Mouse (Mus musculus): ENCODE results near the gene Tmem150a. TPM values are rescaled to one million over a fixed set of nuclear protein-coding genes. Genes with fewer than 3 reads are reported as not detected.

Tmem150a gene
- total and polyA plus RNA-seq, 2 experiments from 2014 or later, result 12.9 to 28.5 TPM

GRCm38 (mm10) chr6:72390795-72391521 is 35.7 kb downstream of the Tmem150a start:
- Histone ChIP-seq H3K4me2 (ENCODE audit: low read depth, low read length, poor library complexity, severe bottlenecking) (peak overlapping the region; percentile 45; the same call in 1 of the 2 replicates), H3K9me3 (ENCODE audit: low read length) (no peaks in the 10 kb centered on the region), H3K36me3 (ENCODE audit: insufficient read depth, low read length) (no peaks in the 10 kb centered on the region), H3K27ac (ENCODE audit: low read depth, low read length) (0 out of 2 replicates have a peak overlapping the region, but pooled peaks have one; percentile 13), H3K4me3 (ENCODE audit: low read depth, low read length) (peak overlapping the region; percentile 27; the same call in 1 of the 2 replicates), H3K27me3 (ENCODE audit: insufficient read depth, low read length) (no peaks in the 10 kb centered on the region; the same call in 1 of the 2 replicates), H3K9ac (replicated peaks; ENCODE audit: low read length, poor library complexity, severe bottlenecking) (no peak overlapping the region), H3K4me1 (ENCODE audit: insufficient read depth, low read length) (0 out of 2 replicates have a peak, but pooled peaks cover 3% of the 10 kb centered on the region)
- ATAC-seq (ENCODE audit: low FRiP score) (no peak), DNase-seq (ENCODE audit: low spot score) (peak; percentile 17)
- 23% methylated on average over 10 of the region's 12 CpGs for WGBS
- TF ChIP-seq CTCF (IDR thresholded peaks at IDR 0.05), result no peak

- DNase-seq (ENCODE audit: low spot score) (no peak), ATAC-seq (ENCODE audit: low FRiP score) (no peak)
- Histone ChIP-seq H3K36me3 (ENCODE audit: insufficient read depth, low read length) (no peaks in the 10 kb centered on the region), H3K9ac (replicated peaks; ENCODE audit: low read length, poor library complexity, severe bottlenecking) (no peak overlapping the region), H3K4me3 (ENCODE audit: low read depth, low read length) (no peak overlapping the region), H3K4me2 (ENCODE audit: low read depth, low read length, poor library complexity, severe bottlenecking) (no peak overlapping the region), H3K4me1 (ENCODE audit: insufficient read depth, low read length) (0 out of 2 replicates have a peak, but pooled peaks cover 3% of the 10 kb centered on the region), H3K27ac (ENCODE audit: low read depth, low read length) (no peak overlapping the region), H3K9me3 (ENCODE audit: low read length) (no peaks in the 10 kb centered on the region), H3K27me3 (ENCODE audit: insufficient read depth, low read length) (no peaks in the 10 kb centered on the region; the same call in 1 of the 2 replicates)
- no peak for TF ChIP-seq CTCF (IDR thresholded peaks at IDR 0.05)
- 92% methylated on average over 5 of the region's 5 CpGs for WGBS
These were observed 37.1 kb downstream of the Tmem150a start for GRCm38 (mm10) chr6:72392341-72392740.

- H3K27me3 ChIP-seq (ENCODE audit: insufficient read depth, low read length), result no peaks in the 10 kb centered on the region
- no peak overlapping the region for H3K9ac ChIP-seq (replicated peaks; ENCODE audit: low read length, poor library complexity, severe bottlenecking)
- no peak for ATAC-seq (ENCODE audit: low FRiP score)
- no peak for TF ChIP-seq CTCF (IDR thresholded peaks at IDR 0.05)
- no peaks in the 10 kb centered on the region for H3K4me1 ChIP-seq (ENCODE audit: insufficient read depth, low read length)
- no peak overlapping the region for H3K27ac ChIP-seq (ENCODE audit: low read depth, low read length)
- DNase-seq (ENCODE audit: low spot score), result no peak
- no peaks in the 10 kb centered on the region for H3K9me3 ChIP-seq (ENCODE audit: low read length)
- no peak overlapping the region for H3K4me2 ChIP-seq (ENCODE audit: low read depth, low read length, poor library complexity, severe bottlenecking)
- WGBS, result 86% methylated on average over 10 of the region's 10 CpGs
- no peak overlapping the region for H3K4me3 ChIP-seq (ENCODE audit: low read depth, low read length)
- no peaks in the 10 kb centered on the region for H3K36me3 ChIP-seq (ENCODE audit: insufficient read depth, low read length)
These were observed 41.6 kb downstream of the Tmem150a start for GRCm38 (mm10) chr6:72396837-72397251.

GRCm38 (mm10) chr6:72399967-72400366 is 44.7 kb downstream of the Tmem150a start:
- H3K9ac ChIP-seq (replicated peaks; ENCODE audit: low read length, poor library complexity, severe bottlenecking), result no peak overlapping the region
- H3K27me3 ChIP-seq (ENCODE audit: insufficient read depth, low read length), result no peaks in the 10 kb centered on the region
- H3K4me3 ChIP-seq (ENCODE audit: low read depth, low read length), result no peak overlapping the region
- H3K4me1 ChIP-seq (ENCODE audit: insufficient read depth, low read length), result no peaks in the 10 kb centered on the region
- TF ChIP-seq CTCF (IDR thresholded peaks at IDR 0.05), result no peak
- no peak for ATAC-seq (ENCODE audit: low FRiP score)
- no peak overlapping the region for H3K27ac ChIP-seq (ENCODE audit: low read depth, low read length)
- H3K4me2 ChIP-seq (ENCODE audit: low read depth, low read length, poor library complexity, severe bottlenecking), result no peak overlapping the region
- 35% methylated on average over 2 of the region's 2 CpGs for whole genome bisulfite sequencing
- H3K36me3 ChIP-seq (ENCODE audit: insufficient read depth, low read length), result no peaks in the 10 kb centered on the region
- DNase-seq (ENCODE audit: low spot score), result no peak
- H3K9me3 ChIP-seq (ENCODE audit: low read length), result no peaks in the 10 kb centered on the region

- Histone ChIP-seq H3K4me1 (ENCODE audit: insufficient read depth, low read length) (no peaks in the 10 kb centered on the region), H3K27me3 (ENCODE audit: insufficient read depth, low read length) (no peaks in the 10 kb centered on the region), H3K4me3 (ENCODE audit: low read depth, low read length) (no peak overlapping the region), H3K27ac (ENCODE audit: low read depth, low read length) (no peak overlapping the region), H3K9me3 (ENCODE audit: low read length) (no peaks in the 10 kb centered on the region), H3K4me2 (ENCODE audit: low read depth, low read length, poor library complexity, severe bottlenecking) (no peak overlapping the region), H3K9ac (replicated peaks; ENCODE audit: low read length, poor library complexity, severe bottlenecking) (no peak overlapping the region), H3K36me3 (ENCODE audit: insufficient read depth, low read length) (no peaks in the 10 kb centered on the region)
- 27% methylated on average over 7 of the region's 7 CpGs for WGBS
- peak; percentile 80 for TF ChIP-seq CTCF (IDR thresholded peaks at IDR 0.05)
- ATAC-seq (ENCODE audit: low FRiP score), result no peak
- DNase-seq (ENCODE audit: low spot score), result peak; percentile 66
These were observed 46.6 kb downstream of the Tmem150a start for GRCm38 (mm10) chr6:72401875-72402274.

GRCm38 (mm10) chr6:72405356-72405755 is 50.1 kb downstream of the Tmem150a start:
- no peak overlapping the region for H3K9ac ChIP-seq (replicated peaks; ENCODE audit: low read length, poor library complexity, severe bottlenecking)

More at GRCm38 (mm10) chr6:72405356-72405755, 50.1 kb downstream of the Tmem150a start:
- H3K27me3 ChIP-seq (ENCODE audit: insufficient read depth, low read length), result no peaks in the 10 kb centered on the region
- 87% methylated on average over 7 of the region's 7 CpGs for WGBS
- no peaks in the 10 kb centered on the region for H3K4me1 ChIP-seq (ENCODE audit: insufficient read depth, low read length)
- no peak for TF ChIP-seq CTCF (IDR thresholded peaks at IDR 0.05)
- H3K4me2 ChIP-seq (ENCODE audit: low read depth, low read length, poor library complexity, severe bottlenecking), result no peak overlapping the region
- no peak overlapping the region for H3K27ac ChIP-seq (ENCODE audit: low read depth, low read length)
- no peak for ATAC-seq (ENCODE audit: low FRiP score)
- no peak overlapping the region for H3K4me3 ChIP-seq (ENCODE audit: low read depth, low read length)
- DNase-seq (ENCODE audit: low spot score), result no peak
- no peaks in the 10 kb centered on the region for H3K36me3 ChIP-seq (ENCODE audit: insufficient read depth, low read length)
- no peaks in the 10 kb centered on the region for H3K9me3 ChIP-seq (ENCODE audit: low read length)

Measured in midbrain, postnatal 0 days (tissue).